Mouse (Mus musculus) intestine, postnatal 0 days (tissue): ENCODE results near the gene Bmp2k. TPM values are rescaled to one million over a fixed set of nuclear protein-coding genes. Genes with fewer than 3 reads are reported as not detected.

Experiments used
- ATAC-seq: fragments of 200-750 bp; cut with Nextera tagmentation; 2 replicates; pipeline ENCODE4 v1.8.0; 2017; ENCODE audit warnings: mild to moderate bottlenecking, moderate TSS enrichment, moderate library complexity
- H3K27ac ChIP-seq: fragments of 300-500 bp; sonication (generic); 2 replicates; pipeline ENCODE4 v1.5.1; 2014; ENCODE audit warnings: mild to moderate bottlenecking, low read depth, low read length, moderate library complexity
- H3K27me3 ChIP-seq: fragments of 300-500 bp; sonication (generic); replicated peaks from 2 replicates; pipeline ENCODE4 v1.6.1; 2014; ENCODE audit warnings: low read length, mixed read lengths; ENCODE audit not compliant: control insufficient read depth, insufficient read depth
- H3K36me3 ChIP-seq: fragments of 300-500 bp; sonication (generic); 2 replicates; pipeline ENCODE4 v1.6.1; 2014; ENCODE audit warnings: mild to moderate bottlenecking, moderate library complexity; ENCODE audit not compliant: control insufficient read depth, insufficient read depth
- H3K4me1 ChIP-seq: fragments of 300-500 bp; sonication (generic); replicated peaks from 2 replicates; pipeline ENCODE4 v1.6.1; 2014; ENCODE audit warnings: antibody characterized with exemption, low read length, mixed read lengths; ENCODE audit not compliant: control insufficient read depth, insufficient read depth
- H3K4me2 ChIP-seq: fragments of 300-500 bp; sonication (generic); replicated peaks from 2 replicates; pipeline ENCODE4 v1.6.1; 2014; ENCODE audit warnings: low read depth, mild to moderate bottlenecking, moderate library complexity
- H3K4me3 ChIP-seq: fragments of 300-500 bp; sonication (generic); 2 replicates; pipeline ENCODE4 v1.5.1; 2014; ENCODE audit warnings: low read depth, low read length
- H3K9ac ChIP-seq: fragments of 300-500 bp; sonication (generic); 2 replicates; pipeline ENCODE4 v1.6.1; 2014; ENCODE audit warnings: mild to moderate bottlenecking, low read depth, low read length
- H3K9me3 ChIP-seq: fragments of 300-500 bp; sonication (generic); 2 replicates; pipeline ENCODE4 v1.6.1; 2016; ENCODE audit warnings: mixed run types; ENCODE audit not compliant: control insufficient read depth
- CTCF ChIP-seq: sonication (generic); IDR thresholded peaks from 2 replicates; pipeline ENCODE4 v1.5.1; 2016; ENCODE audit warnings: low read depth, mild to moderate bottlenecking, control low read depth, antibody characterized with exemption, moderate library complexity
- WGBS: fragments of 180-500 bp; shearing (Covaris S2); extraction: QIAGEN DNeasy Blood & Tissue Kit; methylation state at CpG from one replicate; pipeline ENCODE4 v1.1.7; 2014; 5-methylcytosine and 5-hydroxymethylcytosine counted together
- polyA plus RNA-seq: library from polyadenylated mRNA; unstranded; fragments of >200 nt; fragmentation: Nextera tagmentation; extraction: Ambion mirVana; gene quantifications from 2 replicates; pipeline ENCODE4 v1.2.1, GENCODE M21; 2015

Bmp2k gene
- polyA plus RNA-seq, 1 experiment from 2014 or later: 21.2 TPM

- no peak overlapping the region for H3K4me3 ChIP-seq
- no peak overlapping the region for H3K4me2 ChIP-seq
- H3K9ac ChIP-seq: no peak overlapping the region
- H3K27me3 ChIP-seq: no peaks in the 10 kb centered on the region
- 67% methylated on average over 7 of the region's 7 CpGs for WGBS
- H3K27ac ChIP-seq: no peak overlapping the region
- no peak for ATAC-seq
- no peak for TF ChIP-seq CTCF
- no peaks in the 10 kb centered on the region for H3K9me3 ChIP-seq
- H3K4me1 ChIP-seq: no peaks in the 10 kb centered on the region
- no peaks in the 10 kb centered on the region for H3K36me3 ChIP-seq
Measured at GRCm38 (mm10) chr5:96969705-96970471, 27.6 kb upstream of the Bmp2k start.

GRCm38 (mm10) chr5:96970472-96970848 is 27.0 kb upstream of the Bmp2k start:
- ATAC-seq: no peak
- H3K4me1 ChIP-seq: no peaks in the 10 kb centered on the region
- no peak overlapping the region for H3K9ac ChIP-seq
- H3K27ac ChIP-seq: no peak overlapping the region
- no peaks in the 10 kb centered on the region for H3K9me3 ChIP-seq
- H3K36me3 ChIP-seq: no peaks in the 10 kb centered on the region
- H3K4me2 ChIP-seq: no peak overlapping the region
- no peaks in the 10 kb centered on the region for H3K27me3 ChIP-seq
- H3K4me3 ChIP-seq: no peak overlapping the region
- TF ChIP-seq CTCF: no peak

GRCm38 (mm10) chr5:96972474-96973130 is 24.9 kb upstream of the Bmp2k start:
- no peaks in the 10 kb centered on the region for H3K9me3 ChIP-seq
- H3K27ac ChIP-seq: no peak overlapping the region
- no peak for ATAC-seq
- no peaks in the 10 kb centered on the region for H3K27me3 ChIP-seq
- no peaks in the 10 kb centered on the region for H3K4me1 ChIP-seq
- H3K36me3 ChIP-seq: no peaks in the 10 kb centered on the region
- TF ChIP-seq CTCF: no peak
- no peak overlapping the region for H3K4me3 ChIP-seq
- no peak overlapping the region for H3K9ac ChIP-seq
- 76% methylated on average over 5 of the region's 5 CpGs for WGBS
- H3K4me2 ChIP-seq: no peak overlapping the region

- 60% methylated on average over 3 of the region's 3 CpGs for WGBS
- TF ChIP-seq CTCF: no peak
- Histone ChIP-seq H3K4me2 (no peak overlapping the region), H3K9me3 (no peaks in the 10 kb centered on the region), H3K4me3 (no peak overlapping the region), H3K36me3 (no peaks in the 10 kb centered on the region), H3K9ac (no peak overlapping the region), H3K27me3 (no peaks in the 10 kb centered on the region), H3K4me1 (no peaks in the 10 kb centered on the region), H3K27ac (no peak overlapping the region)
- no peak for ATAC-seq
Measured at GRCm38 (mm10) chr5:96973714-96974113, 23.8 kb upstream of the Bmp2k start.

GRCm38 (mm10) chr5:96974661-96975060 is 22.8 kb upstream of the Bmp2k start:
- WGBS: 36% methylated on average over 1 of the region's 1 CpGs
- Histone ChIP-seq H3K4me2 (no peak overlapping the region), H3K4me1 (no peaks in the 10 kb centered on the region), H3K4me3 (no peak overlapping the region), H3K36me3 (no peaks in the 10 kb centered on the region), H3K9ac (no peak overlapping the region), H3K27ac (no peak overlapping the region), H3K9me3 (no peaks in the 10 kb centered on the region), H3K27me3 (no peaks in the 10 kb centered on the region)
- no peak for TF ChIP-seq CTCF
- ATAC-seq: no peak

- H3K4me3 ChIP-seq: no peak overlapping the region
- H3K9me3 ChIP-seq: no peaks in the 10 kb centered on the region
- no peaks in the 10 kb centered on the region for H3K27me3 ChIP-seq
- 65% methylated on average over 3 of the region's 3 CpGs for WGBS
- TF ChIP-seq CTCF: no peak
- H3K36me3 ChIP-seq: no peaks in the 10 kb centered on the region
- no peak overlapping the region for H3K27ac ChIP-seq
- no peak for ATAC-seq
- H3K9ac ChIP-seq: no peak overlapping the region
- H3K4me1 ChIP-seq: no peaks in the 10 kb centered on the region
- no peak overlapping the region for H3K4me2 ChIP-seq
Measured at GRCm38 (mm10) chr5:96975112-96975511, 22.4 kb upstream of the Bmp2k start.
